Mouse (Mus musculus): Measurements from ENCODE around the gene Shcbp1l.

- no peak for TF ChIP-seq CTCF (IDR thresholded peaks at IDR 0.05; ENCODE audit: borderline replicate concordance, control insufficient read depth, extremely low read depth, insufficient read depth, low read length, poor library complexity)
- no peak for TF ChIP-seq POLR2A (IDR thresholded peaks at IDR 0.05; ENCODE audit: control insufficient read depth, extremely low read depth, insufficient read depth, low read length, poor library complexity)
These were observed 18.7 kb downstream of the Shcbp1l start for GRCm38 (mm10) chr1:153443632-153444031.

All from thymus, adult 2 months (tissue).